Mouse (Mus musculus) myocyte (in vitro differentiated cells): ENCODE results near the gene Nr3c2.

ENCODE experiments used
- E2F4 ChIP-seq: IDR thresholded peaks from one replicate; pipeline ENCODE4 v1.6.1; 2011; ENCODE audit warnings: mild to moderate bottlenecking, control low read depth, moderate library complexity; ENCODE audit not compliant: insufficient read depth
- MAX ChIP-seq: IDR thresholded peaks from one replicate; pipeline ENCODE4 v1.6.1; 2011; ENCODE audit warnings: low read depth, mild to moderate bottlenecking, control low read depth
- MYOG ChIP-seq, 3 experiments: IDR thresholded peaks; one replicate each; pipeline ENCODE4 v1.6.1; 2011; ENCODE audit warnings: control low read depth in 2 of 3, low read depth in 2 of 3, mild to moderate bottlenecking in 2 of 3; ENCODE audit not compliant: insufficient read length in 2 of 3, control insufficient read depth in 1 of 3, insufficient read depth in 1 of 3
- POLR2A ChIP-seq: IDR thresholded peaks from one replicate; pipeline ENCODE4 v1.6.1; 2011; ENCODE audit warnings: low read depth, mild to moderate bottlenecking, control low read depth, moderate library complexity; ENCODE audit not compliant: insufficient read length
- USF1 ChIP-seq: IDR thresholded peaks from one replicate; pipeline ENCODE4 v1.6.1; 2011; ENCODE audit warnings: low read depth, mild to moderate bottlenecking, control low read depth, moderate library complexity

GRCm38 (mm10) chr8:76858534-76858933, 40.7 kb upstream of the Nr3c2 start:
- TF ChIP-seq POLR2A (no peak), E2F4 (no peak), MAX (no peak), USF1 (no peak), MYOG (IDR thresholded peaks at IDR 0.05; ENCODE audit: control insufficient read depth in 1 of 3, insufficient read depth in 1 of 3, insufficient read length in 2 of 3, low read depth in 2 of 3) (no peak)
